ENCODE assay signal across 11 mouse cellular contexts in genomic region chr5:143031193-143031592, GRCm38 (mm10).
DNase-seq lines count a peak whose midpoint lies in the region; ATAC-seq and TF ChIP-seq lines count a peak whose summit lies in the region.
"Had no signal": no experiment of that assay in that cellular context is flagged by ENCODE, and none has a peak within 500 bp of the region (broad histone marks: within the 10 kb centered on the region; RNA-seq: fewer than 3 reads in every experiment).

No protein-coding gene starts in this region.

- no peaks in the 10 kb centered on the region for H3K27me3 ChIP-seq in intestine, embryonic 15.5 days (replicated peaks)
- no peaks in the 10 kb centered on the region for H3K27me3 ChIP-seq in intestine, postnatal 0 days (replicated peaks; ENCODE audit: control insufficient read depth, insufficient read depth, low read length)
- H3K27me3 ChIP-seq in lung, postnatal 0 days (replicated peaks; ENCODE audit: insufficient read depth, low read length) = no peaks in the 10 kb centered on the region
- H3K27me3 ChIP-seq in limb, embryonic 12.5 days = no peaks in the 10 kb centered on the region
- H3K27me3 ChIP-seq: liver, embryonic 13.5 days; midbrain, embryonic 12.5 days had no signal

- peaks cover 17% of the 10 kb centered on the region for H3K36me3 ChIP-seq in intestine, embryonic 15.5 days
- H3K36me3 ChIP-seq in intestine, postnatal 0 days (ENCODE audit: control insufficient read depth, insufficient read depth) = peaks cover 16% of the 10 kb centered on the region
- peaks cover 14% of the 10 kb centered on the region; the same call in 1 of the 2 replicates for H3K36me3 ChIP-seq in lung, postnatal 0 days (ENCODE audit: insufficient read depth, low read length)
- H3K36me3 ChIP-seq in limb, embryonic 12.5 days = peaks cover 34% of the 10 kb centered on the region

- H3K9ac ChIP-seq in intestine, embryonic 15.5 days = no peak overlapping the region
- H3K9ac ChIP-seq in intestine, postnatal 0 days (ENCODE audit: low read depth, low read length) = no peak overlapping the region
- H3K9ac ChIP-seq in lung, postnatal 0 days (replicated peaks; ENCODE audit: low read depth) = no peak overlapping the region
- no peak overlapping the region for H3K9ac ChIP-seq in limb, embryonic 12.5 days (replicated peaks)
- H3K9ac ChIP-seq: liver, embryonic 13.5 days; midbrain, embryonic 12.5 days had no signal

- peak; percentile 51; the same call in 1 of the 2 replicates for TF ChIP-seq EP300 in lung, postnatal 0 days (IDR thresholded peaks at IDR 0.05)

- WGBS in intestine, embryonic 15.5 days = 30% methylated on average over 4 of the region's 4 CpGs
- 35% methylated on average over 4 of the region's 4 CpGs for WGBS in intestine, postnatal 0 days
- 31% methylated on average over 4 of the region's 4 CpGs for WGBS in lung, postnatal 0 days
- 29% methylated on average over 4 of the region's 4 CpGs for WGBS in limb, embryonic 12.5 days
- 21% methylated on average over 4 of the region's 4 CpGs for WGBS in olfactory bulb, adult 2 months

- no peak overlapping the region for H3K4me2 ChIP-seq in intestine, embryonic 15.5 days (replicated peaks)
- no peak overlapping the region for H3K4me2 ChIP-seq in intestine, postnatal 0 days (replicated peaks; ENCODE audit: low read depth)
- no peak overlapping the region for H3K4me2 ChIP-seq in lung, postnatal 0 days (replicated peaks; ENCODE audit: low read depth, low read length)
- no peak overlapping the region for H3K4me2 ChIP-seq in limb, embryonic 12.5 days
- H3K4me2 ChIP-seq: liver, embryonic 13.5 days; midbrain, embryonic 12.5 days had no signal

- DNase-seq in lung, postnatal 0 days (ENCODE audit: low spot score) = peak; percentile 67
- DNase-seq in lung, adult 18-20 months = no peak
- DNase-seq in spleen, postnatal 10 days (ENCODE audit: low spot score in 2 of 2) = no peak
- DNase-seq: adrenal gland, postnatal 25 days; cerebellum, adult 11 months; liver, embryonic 13.5 days had no signal

- no peak overlapping the region for H3K4me3 ChIP-seq in intestine, embryonic 15.5 days (replicated peaks)
- no peak overlapping the region for H3K4me3 ChIP-seq in intestine, postnatal 0 days (ENCODE audit: low read depth, low read length)
- H3K4me3 ChIP-seq in lung, postnatal 0 days (ENCODE audit: low read depth, low read length) = no peak overlapping the region
- no peak overlapping the region for H3K4me3 ChIP-seq in limb, embryonic 12.5 days (replicated peaks)
- no peak overlapping the region for H3K4me3 ChIP-seq in olfactory bulb, adult 2 months (ENCODE audit: insufficient read depth, low read depth, low read length)
- H3K4me3 ChIP-seq: liver, embryonic 13.5 days; midbrain, embryonic 12.5 days had no signal

- H3K9me3 ChIP-seq in intestine, embryonic 15.5 days = no peaks in the 10 kb centered on the region
- H3K9me3 ChIP-seq in intestine, postnatal 0 days (ENCODE audit: control insufficient read depth) = no peaks in the 10 kb centered on the region
- no peaks in the 10 kb centered on the region for H3K9me3 ChIP-seq in lung, postnatal 0 days (ENCODE audit: low read length)
- H3K9me3 ChIP-seq in limb, embryonic 12.5 days = no peaks in the 10 kb centered on the region
- H3K9me3 ChIP-seq: liver, embryonic 13.5 days; midbrain, embryonic 12.5 days had no signal

- H3K4me1 ChIP-seq in intestine, embryonic 15.5 days (replicated peaks) = 0 out of 2 replicates have a peak, but pooled peaks cover 5% of the 10 kb centered on the region
- H3K4me1 ChIP-seq in intestine, postnatal 0 days (replicated peaks; ENCODE audit: control insufficient read depth, insufficient read depth, low read length) = no peaks in the 10 kb centered on the region
- peaks cover 5% of the 10 kb centered on the region; the same call in 1 of the 2 replicates for H3K4me1 ChIP-seq in lung, postnatal 0 days (ENCODE audit: insufficient read depth, low read depth, low read length)
- H3K4me1 ChIP-seq in limb, embryonic 12.5 days (replicated peaks) = peaks cover 21% of the 10 kb centered on the region
- peaks cover 18% of the 10 kb centered on the region for H3K4me1 ChIP-seq in olfactory bulb, adult 2 months (ENCODE audit: control insufficient read depth, insufficient read depth, low read length)

- ATAC-seq in intestine, embryonic 15.5 days = no peak
- ATAC-seq in intestine, postnatal 0 days = no peak
- peak; percentile 82 for ATAC-seq in lung, postnatal 0 days
- ATAC-seq in limb, embryonic 12.5 days (ENCODE audit: insufficient number of reproducible peaks, insufficient read depth, low FRiP score, low TSS enrichment, low read depth) = no peak

- TF ChIP-seq POLR2A in olfactory bulb, adult 2 months (IDR thresholded peaks at IDR 0.05; ENCODE audit: insufficient read depth, low read depth, low read length) = no peak

- 0 out of 2 replicates have a peak overlapping the region, but pooled peaks have one; percentile 9 for H3K27ac ChIP-seq in intestine, embryonic 15.5 days
- H3K27ac ChIP-seq in intestine, postnatal 0 days (ENCODE audit: low read depth, low read length) = no peak overlapping the region
- H3K27ac ChIP-seq in lung, postnatal 0 days (ENCODE audit: low read length) = peak overlapping the region; percentile 73
- peak overlapping the region; percentile 57; the same call in 1 of the 2 replicates for H3K27ac ChIP-seq in limb, embryonic 12.5 days
- H3K27ac ChIP-seq in olfactory bulb, adult 2 months (ENCODE audit: insufficient read depth, low read depth, low read length) = peak overlapping the region; percentile 94
- H3K27ac ChIP-seq: liver, embryonic 13.5 days; midbrain, embryonic 12.5 days had no signal

- no peak for TF ChIP-seq CTCF in intestine, postnatal 0 days (IDR thresholded peaks at IDR 0.05; ENCODE audit: low read depth)
- no peak for TF ChIP-seq CTCF in lung, postnatal 0 days (IDR thresholded peaks at IDR 0.05)
- TF ChIP-seq CTCF in olfactory bulb, adult 2 months (IDR thresholded peaks at IDR 0.05; ENCODE audit: insufficient read depth, low read depth, low read length) = no peak
